Mouse (Mus musculus) hindbrain, embryonic 14.5 days (tissue): ENCODE measurements around the gene Bglap2. TPM values are rescaled to one million over a fixed set of nuclear protein-coding genes. Genes with fewer than 3 reads are reported as not detected.
A peak's percentile ranks its signal among the peaks of the same experiment; 100 is the strongest.
"Not testable (repeated sequence)": the region's sequence is repeated elsewhere in the genome, so short reads cannot be mapped to it uniquely, and the experiment has no call there.

ENCODE experiments used
- ATAC-seq: fragments of 200-750 bp; cut with Nextera tagmentation; 2 replicates; pipeline ENCODE4 v1.8.0; 2017; ENCODE audit warnings: moderate number of reproducible peaks, mild to moderate bottlenecking, moderate TSS enrichment, moderate library complexity; ENCODE audit not compliant: low FRiP score
- DNase-seq: peaks from one replicate; pipeline ENCODE4 v3.0.0-alpha.2; 2015; ENCODE audit warnings: low spot score
- H3K27ac ChIP-seq: fragments of 300-500 bp; sonication (generic); 2 replicates; pipeline ENCODE4 v1.5.1; 2014; ENCODE audit warnings: mild to moderate bottlenecking, moderate library complexity
- H3K27me3 ChIP-seq: fragments of 300-500 bp; sonication (generic); 2 replicates; pipeline ENCODE4 v1.6.1; 2014; ENCODE audit warnings: mild to moderate bottlenecking, low read length, mixed read lengths; ENCODE audit not compliant: control insufficient read depth, insufficient read depth
- H3K36me3 ChIP-seq: fragments of 300-500 bp; sonication (generic); replicated peaks from 2 replicates; pipeline ENCODE4 v1.6.1; 2014; ENCODE audit not compliant: control insufficient read depth, insufficient read depth
- H3K4me1 ChIP-seq: fragments of 300-500 bp; sonication (generic); replicated peaks from 2 replicates; pipeline ENCODE4 v1.6.1; 2014; ENCODE audit warnings: antibody characterized with exemption, low read length, mixed read lengths; ENCODE audit not compliant: control insufficient read depth, insufficient read depth
- H3K4me2 ChIP-seq: fragments of 300-500 bp; sonication (generic); replicated peaks from 2 replicates; pipeline ENCODE4 v1.6.1; 2014; ENCODE audit warnings: mild to moderate bottlenecking, moderate library complexity
- H3K4me3 ChIP-seq: fragments of 300-500 bp; sonication (generic); replicated peaks from 2 replicates; pipeline ENCODE4 v1.5.1; 2014; ENCODE audit warnings: mild to moderate bottlenecking, low read length
- H3K9ac ChIP-seq: fragments of 300-500 bp; sonication (generic); 2 replicates; pipeline ENCODE4 v1.6.1; 2014
- H3K9me3 ChIP-seq: fragments of 300-500 bp; sonication (generic); 2 replicates; pipeline ENCODE4 v1.6.1; 2016; ENCODE audit warnings: low read length; ENCODE audit not compliant: control insufficient read depth
- WGBS: fragments of 180-500 bp; shearing (Covaris S2); extraction: QIAGEN DNeasy Blood & Tissue Kit; methylation state at CpG from one replicate; pipeline ENCODE4 v1.1.7; 2014; 5-methylcytosine and 5-hydroxymethylcytosine counted together
- polyA plus RNA-seq: library from polyadenylated mRNA; unstranded; fragments of >200 nt; fragmentation: Nextera tagmentation; extraction: Ambion mirVana; gene quantifications from 2 replicates; pipeline ENCODE4 v1.2.1, GENCODE M21; 2014

The Bglap2 gene
- polyA plus RNA-seq, result not detected in 2 replicates

DNA sequence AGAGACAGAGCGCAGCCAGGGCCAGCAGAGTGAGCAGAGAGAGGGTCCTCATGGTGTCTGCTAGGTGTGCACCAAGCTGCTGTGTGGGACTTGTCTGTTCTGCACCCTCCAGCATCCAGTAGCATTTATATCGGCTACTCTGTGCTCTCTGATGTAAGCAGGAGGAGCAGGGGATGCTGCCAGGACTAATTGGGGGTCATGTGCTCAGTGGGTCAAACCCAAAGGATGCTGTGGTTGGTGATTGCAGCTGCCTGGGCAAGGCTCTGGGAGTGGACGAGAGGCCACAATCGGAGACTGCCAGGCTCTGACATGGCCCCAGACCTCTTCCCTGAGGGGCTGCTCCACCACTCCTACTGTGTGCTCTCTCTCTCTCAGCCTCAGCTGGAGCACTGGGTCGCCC lies at the start of gene Bglap2:
TSS of gene Bglap2 (minus strand) at position 101 of the 400 bp plus-strand sequence.
- H3K4me3 ChIP-seq, H3K4me2 ChIP-seq, H3K4me1 ChIP-seq, ATAC-seq, H3K9ac ChIP-seq, DNase-seq, H3K36me3 ChIP-seq, H3K27ac ChIP-seq, H3K9me3 ChIP-seq, H3K27me3 ChIP-seq: not testable (repeated sequence)
- 75% methylated on average over 5 of the region's 5 CpGs for WGBS

DNA sequence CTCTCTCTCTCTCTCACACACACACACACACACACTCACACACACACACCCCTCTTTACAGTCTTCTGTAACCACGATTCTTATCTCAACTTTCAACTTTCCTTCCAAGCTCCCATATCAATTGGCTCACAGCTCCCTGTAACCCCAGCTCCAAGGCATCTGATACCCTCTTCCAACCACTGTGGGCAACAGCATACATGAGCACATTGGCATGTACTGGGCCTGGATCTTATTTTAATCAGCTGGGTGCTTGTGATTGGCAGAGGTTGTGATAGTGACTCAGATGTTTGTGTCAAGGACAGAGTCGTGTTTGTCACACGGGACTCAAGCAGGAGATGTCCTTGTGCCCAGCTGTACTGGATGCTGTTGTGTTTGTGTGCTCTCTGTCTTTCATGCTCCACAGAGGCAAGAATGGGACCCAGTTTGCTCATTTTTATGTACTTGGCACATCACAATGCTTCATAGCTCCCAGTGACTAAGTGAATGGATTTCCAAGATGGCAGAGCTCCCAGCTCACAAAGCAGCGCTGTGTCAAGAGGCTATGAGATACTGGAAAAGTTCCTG lies 48.9 kb upstream of the Bglap2 start:
- no peak overlapping the region for H3K4me2 ChIP-seq
- no peak for ATAC-seq
- H3K9me3 ChIP-seq, result no peaks in the 10 kb centered on the region
- no peak for DNase-seq
- no peaks in the 10 kb centered on the region for H3K36me3 ChIP-seq
- H3K4me3 ChIP-seq, result no peak overlapping the region
- no peaks in the 10 kb centered on the region for H3K27me3 ChIP-seq
- WGBS, result 90% methylated on average over 4 of the region's 4 CpGs
- H3K27ac ChIP-seq, result no peak overlapping the region
- H3K9ac ChIP-seq, result no peak overlapping the region
- peaks cover 20% of the 10 kb centered on the region for H3K4me1 ChIP-seq

DNA sequence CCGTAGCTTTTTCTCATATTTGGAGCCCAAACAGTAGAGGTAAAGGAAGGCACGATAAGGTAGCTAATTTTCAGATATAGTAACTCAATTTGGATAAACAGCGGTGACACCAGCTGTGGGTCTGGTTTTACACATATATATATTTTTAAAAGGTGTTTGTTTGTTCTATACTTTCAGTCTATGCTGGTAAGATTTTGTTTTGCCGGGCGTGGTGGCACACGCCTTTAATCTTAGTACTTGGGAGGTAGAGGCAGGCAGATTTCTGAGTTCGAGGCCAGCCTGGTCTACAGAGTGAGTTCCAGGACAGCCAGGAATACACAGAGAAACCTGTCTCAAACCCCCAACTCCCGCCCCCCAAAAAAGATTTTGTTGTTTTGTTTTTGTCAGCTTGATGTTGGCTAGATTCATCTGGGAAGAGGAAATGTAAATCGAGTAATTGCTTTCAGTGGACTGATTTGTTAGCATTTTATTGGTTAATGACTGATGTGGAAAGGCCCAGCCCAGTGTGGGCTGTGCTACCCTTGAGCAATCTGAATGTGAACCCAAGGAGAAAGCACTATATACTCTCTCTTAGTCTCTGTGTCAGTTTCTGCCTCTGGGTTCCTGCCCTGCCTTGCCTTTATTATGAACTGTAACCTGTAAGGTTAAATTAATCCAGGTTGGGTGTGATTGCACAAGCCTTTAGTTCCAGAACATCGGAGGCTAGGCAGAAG lies 47.4 kb upstream of the Bglap2 start:
- Histone ChIP-seq H3K4me3 (no peak overlapping the region), H3K4me2 (no peak overlapping the region), H3K4me1 (peaks cover 29% of the 10 kb centered on the region), H3K9ac (peak overlapping the region; percentile 31; the same call in 1 of the 2 replicates), H3K36me3 (peaks cover 6% of the 10 kb centered on the region), H3K27ac (no peak overlapping the region; the same call in 1 of the 2 replicates), H3K9me3 (no peaks in the 10 kb centered on the region), H3K27me3 (no peaks in the 10 kb centered on the region)
- WGBS, result 84% methylated on average over 10 of the region's 10 CpGs
- DNase-seq (no peak), ATAC-seq (no peak)

DNA sequence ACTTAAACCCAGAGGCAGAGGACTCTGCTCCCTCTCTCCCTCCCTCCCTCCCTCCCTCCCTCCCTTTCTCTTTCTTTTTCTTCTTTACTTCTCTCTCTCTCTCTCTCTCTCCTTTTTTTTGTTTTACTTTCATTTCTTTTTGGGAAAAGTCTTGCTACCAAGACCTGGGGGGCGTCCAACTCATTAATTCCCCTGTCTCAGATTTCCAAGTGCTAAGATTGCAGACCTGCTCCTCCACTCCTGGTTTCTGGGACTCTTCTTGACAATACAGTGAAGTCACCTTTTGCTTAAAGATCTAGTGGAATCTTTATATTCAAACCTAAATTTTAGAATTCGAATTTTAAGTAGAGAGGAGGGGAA lies 46.8 kb upstream of the Bglap2 start:
- Histone ChIP-seq H3K9ac (peak overlapping the region; percentile 31; the same call in 1 of the 2 replicates), H3K4me3 (peak overlapping the region; percentile 72; the same call in 1 of the 2 replicates), H3K27ac (no peak overlapping the region; the same call in 1 of the 2 replicates), H3K9me3 (no peaks in the 10 kb centered on the region), H3K4me1 (peaks cover 29% of the 10 kb centered on the region), H3K36me3 (peaks cover 11% of the 10 kb centered on the region), H3K27me3 (no peaks in the 10 kb centered on the region), H3K4me2 (peak overlapping the region; percentile 66)
- DNase-seq (no peak), ATAC-seq (no peak)
- 12% methylated on average over 2 of the region's 2 CpGs for WGBS

DNA sequence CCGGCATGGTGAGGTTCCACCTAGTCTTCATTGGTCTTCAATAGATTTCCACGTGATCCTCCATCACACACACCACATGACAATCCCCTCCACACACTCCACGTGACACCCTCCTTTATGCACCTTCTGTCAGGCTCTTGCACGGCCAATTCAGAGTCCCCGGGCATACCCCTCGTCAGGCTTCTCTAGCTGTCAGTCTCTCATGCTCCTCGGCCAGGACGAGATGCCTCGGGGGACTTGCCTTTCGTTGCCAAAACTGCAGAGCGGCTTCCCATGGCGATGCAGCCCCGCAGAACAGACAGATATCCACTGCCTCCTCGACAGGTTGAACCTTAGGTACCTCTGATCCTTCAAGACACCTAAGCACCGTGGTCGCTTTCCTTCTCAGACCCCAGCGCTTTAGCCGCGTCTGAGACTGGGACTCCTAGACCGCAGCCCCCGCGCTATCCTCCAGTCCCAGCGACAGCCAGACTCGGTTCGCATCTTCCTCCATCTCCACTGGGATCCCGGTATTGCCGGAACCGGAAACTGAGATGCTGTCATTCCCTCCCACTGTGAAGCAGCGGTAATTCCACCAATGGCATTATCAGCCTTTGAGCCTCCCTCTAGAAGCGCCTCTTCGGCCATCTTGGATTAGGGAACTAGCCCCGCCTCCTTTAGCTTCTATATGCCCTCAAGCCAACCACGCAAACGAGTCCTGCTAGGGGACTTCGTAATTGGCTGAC lies 46.3 kb upstream of the Bglap2 start, which contains the start of gene Slc25a44:
TSS of gene Slc25a44 (minus strand) at position 535 of the 725 bp plus-strand sequence.
- Histone ChIP-seq H3K4me1 (peaks cover 29% of the 10 kb centered on the region), H3K36me3 (peaks cover 17% of the 10 kb centered on the region), H3K4me3 (peak within 1 kb of the TSS; percentile 72), H3K27me3 (no peaks in the 10 kb centered on the region), H3K9me3 (no peaks in the 10 kb centered on the region), H3K4me2 (peak within 1 kb of the TSS; percentile 66), H3K9ac (peak within 1 kb of the TSS; percentile 69), H3K27ac (peak within 1 kb of the TSS; percentile 67)
- DNase-seq (peak; percentile 96), ATAC-seq (peak; percentile 96)
- WGBS, result under 1% methylated on average over 35 of the region's 35 CpGs

DNA sequence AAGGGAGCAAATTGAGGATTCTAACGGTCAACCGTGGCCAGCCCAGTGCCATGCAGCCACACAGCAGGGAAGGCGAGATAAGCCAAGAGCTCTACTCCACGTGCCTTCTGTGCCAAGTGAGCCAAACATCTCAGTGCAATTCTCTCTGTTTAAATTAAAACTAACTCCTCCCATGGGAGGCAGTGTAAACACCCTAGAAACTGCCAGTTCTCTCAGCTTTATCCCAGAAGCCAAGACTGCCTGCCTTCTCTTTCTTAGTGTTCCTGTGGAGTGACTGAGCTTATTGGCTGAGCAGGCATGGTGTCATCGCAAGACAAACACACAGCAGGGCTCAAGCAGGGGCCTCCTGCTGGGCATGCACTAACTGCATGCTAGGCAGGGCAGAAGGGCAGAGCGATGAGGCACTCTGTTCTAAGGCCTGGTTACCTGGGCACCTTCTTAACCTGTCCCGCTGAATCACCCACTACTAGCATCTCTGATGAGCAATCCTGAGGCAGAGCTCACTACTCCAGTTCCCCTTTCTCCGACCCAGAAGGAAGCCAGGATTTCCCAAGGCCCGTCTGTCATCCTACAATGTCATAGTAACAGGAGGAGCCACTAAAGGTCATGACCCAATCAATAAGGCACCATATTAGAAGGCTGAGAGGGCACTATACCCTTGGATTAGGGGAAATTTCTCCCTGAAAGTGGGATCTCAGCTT lies 43.7 kb upstream of the Bglap2 start:
- 0 out of 2 replicates have a peak overlapping the region, but pooled peaks have one; percentile 39 for H3K9ac ChIP-seq
- WGBS, result 36% methylated on average over 9 of the region's 9 CpGs
- H3K27ac ChIP-seq, result 0 out of 2 replicates have a peak overlapping the region, but pooled peaks have one; percentile 2
- H3K4me3 ChIP-seq, result no peak overlapping the region
- H3K36me3 ChIP-seq, result peaks cover 43% of the 10 kb centered on the region
- peaks cover 29% of the 10 kb centered on the region for H3K4me1 ChIP-seq
- DNase-seq (no peak), ATAC-seq (no peak)
- no peaks in the 10 kb centered on the region for H3K27me3 ChIP-seq
- no peaks in the 10 kb centered on the region for H3K9me3 ChIP-seq
- H3K4me2 ChIP-seq, result peak overlapping the region; percentile 9

DNA sequence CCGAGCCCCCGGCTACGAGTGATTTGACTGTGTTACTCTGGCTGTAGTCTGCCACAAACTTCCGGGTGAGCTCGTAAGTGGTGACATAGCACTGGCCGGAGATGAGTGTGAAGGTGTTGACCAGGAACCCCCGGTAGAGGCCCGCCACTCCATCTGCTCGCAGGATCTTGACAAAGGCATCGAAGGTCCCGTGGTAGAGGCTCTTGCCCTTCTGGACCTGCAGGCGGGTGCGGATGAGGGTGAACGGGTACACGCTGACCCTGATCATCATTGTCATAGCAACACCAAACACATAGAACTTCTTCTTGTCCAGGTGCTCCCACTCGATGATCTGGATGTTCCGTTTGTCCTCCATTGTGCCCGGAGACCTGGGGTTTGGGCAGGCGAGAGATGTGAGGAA lies 42.3 kb upstream of the Bglap2 start:
- H3K36me3 ChIP-seq, result peaks cover 55% of the 10 kb centered on the region
- H3K9ac ChIP-seq, result no peak overlapping the region
- ATAC-seq (no peak), DNase-seq (no peak)
- H3K27ac ChIP-seq, result no peak overlapping the region
- H3K4me2 ChIP-seq, result no peak overlapping the region
- H3K27me3 ChIP-seq, result no peaks in the 10 kb centered on the region
- 96% methylated on average over 19 of the region's 19 CpGs for WGBS
- no peak overlapping the region for H3K4me3 ChIP-seq
- peaks cover 29% of the 10 kb centered on the region for H3K4me1 ChIP-seq
- no peaks in the 10 kb centered on the region for H3K9me3 ChIP-seq

DNA sequence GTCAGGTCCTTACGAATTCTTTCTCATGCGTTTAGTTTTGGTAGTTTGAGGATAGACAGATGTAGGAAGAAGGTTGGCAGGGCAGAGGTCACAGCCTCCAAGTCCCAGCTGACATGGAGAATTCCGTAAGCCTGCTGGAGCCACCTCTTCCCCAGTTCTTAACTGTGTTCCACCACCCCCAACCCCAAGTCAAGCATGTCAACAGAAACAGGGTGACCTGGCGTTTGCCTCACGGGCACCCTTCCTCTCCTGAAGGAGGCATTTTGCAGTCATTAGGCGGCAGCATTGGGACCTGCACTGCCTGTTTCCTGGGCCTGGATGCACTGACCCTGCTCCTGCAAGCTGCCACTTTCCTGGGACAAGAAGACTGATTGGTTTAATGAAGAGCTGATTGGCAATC lies 39.5 kb upstream of the Bglap2 start:
- H3K4me2 ChIP-seq, result no peak overlapping the region
- ATAC-seq (no peak), DNase-seq (no peak)
- H3K9ac ChIP-seq, result no peak overlapping the region
- peaks cover 14% of the 10 kb centered on the region; the same call in 1 of the 2 replicates for H3K4me1 ChIP-seq
- no peaks in the 10 kb centered on the region for H3K9me3 ChIP-seq
- WGBS, result 89% methylated on average over 6 of the region's 6 CpGs
- H3K27me3 ChIP-seq, result no peaks in the 10 kb centered on the region
- H3K36me3 ChIP-seq, result peaks cover 82% of the 10 kb centered on the region
- no peak overlapping the region for H3K27ac ChIP-seq
- H3K4me3 ChIP-seq, result no peak overlapping the region
